8 mouse cellular contexts compared by ENCODE assay signal in genomic region chr14:60688509-60689205, GRCm38 (mm10). TPM values are rescaled to one million over a fixed set of nuclear protein-coding genes. Genes with fewer than 3 reads are reported as not detected.
DNase-seq lines count a peak whose midpoint lies in the region; ATAC-seq and TF ChIP-seq lines count a peak whose summit lies in the region.

No protein-coding gene starts in this region.

- 37% methylated on average over 7 of the region's 7 CpGs for WGBS in kidney, embryonic 14.5 days
- WGBS in liver, embryonic 11.5 days = 45% methylated on average over 7 of the region's 7 CpGs
- 29% methylated on average over 7 of the region's 7 CpGs for WGBS in midbrain, postnatal 0 days

- no peak for TF ChIP-seq POLR2A in cortical plate, adult 2 months (IDR thresholded peaks at IDR 0.05; ENCODE audit: extremely low read depth, insufficient read depth, low read length)

- no peaks in the 10 kb centered on the region for H3K9me3 ChIP-seq in kidney, embryonic 14.5 days (ENCODE audit: control insufficient read depth, low read length)
- H3K9me3 ChIP-seq in liver, embryonic 11.5 days (ENCODE audit: control insufficient read depth, low read length) = no peaks in the 10 kb centered on the region
- H3K9me3 ChIP-seq in midbrain, postnatal 0 days (ENCODE audit: low read length) = no peaks in the 10 kb centered on the region

- H3K27me3 ChIP-seq in kidney, embryonic 14.5 days (ENCODE audit: control insufficient read depth, insufficient read depth, low read length) = no peaks in the 10 kb centered on the region; the same call in 1 of the 2 replicates
- no peaks in the 10 kb centered on the region for H3K27me3 ChIP-seq in liver, embryonic 11.5 days (replicated peaks; ENCODE audit: control insufficient read depth, insufficient read depth, low read length)
- no peaks in the 10 kb centered on the region for H3K27me3 ChIP-seq in midbrain, postnatal 0 days (ENCODE audit: insufficient read depth, low read length)
- no peaks in the 10 kb centered on the region for H3K27me3 ChIP-seq in splenic B cell, adult 2 months (ENCODE audit: control insufficient read depth, insufficient read depth, low read length, poor library complexity, severe bottlenecking)

- H3K27ac ChIP-seq in cortical plate, adult 2 months (ENCODE audit: insufficient read depth, low read length) = no peak overlapping the region
- no peak overlapping the region for H3K27ac ChIP-seq in kidney, embryonic 14.5 days (ENCODE audit: low read depth, low read length)
- no peak overlapping the region for H3K27ac ChIP-seq in liver, embryonic 11.5 days (ENCODE audit: low read depth, low read length)
- H3K27ac ChIP-seq in midbrain, postnatal 0 days (ENCODE audit: low read depth, low read length) = no peak overlapping the region

- H3K4me1 ChIP-seq in cortical plate, adult 2 months (ENCODE audit: control insufficient read depth, insufficient read depth, low read length) = peaks cover 3% of the 10 kb centered on the region; the same call in 1 of the 2 replicates
- peaks cover 23% of the 10 kb centered on the region; the same call in 1 of the 2 replicates for H3K4me1 ChIP-seq in kidney, embryonic 14.5 days (ENCODE audit: control insufficient read depth, insufficient read depth, low read length)
- H3K4me1 ChIP-seq in liver, embryonic 11.5 days (replicated peaks; ENCODE audit: control insufficient read depth, insufficient read depth, low read length) = no peaks in the 10 kb centered on the region
- H3K4me1 ChIP-seq in midbrain, postnatal 0 days (ENCODE audit: insufficient read depth, low read length) = no peaks in the 10 kb centered on the region

- H3K4me2 ChIP-seq in kidney, embryonic 14.5 days (replicated peaks; ENCODE audit: low read depth, low read length) = no peak overlapping the region
- H3K4me2 ChIP-seq in liver, embryonic 11.5 days = no peak overlapping the region
- H3K4me2 ChIP-seq in midbrain, postnatal 0 days (ENCODE audit: low read depth, low read length, poor library complexity, severe bottlenecking) = no peak overlapping the region

- DNase-seq in right cerebral cortex, adult 18-20 months = peak; percentile 54
- DNase-seq in right cerebral cortex, postnatal 25 days = no peak
- DNase-seq in gastrocnemius, postnatal 25 days = peak; percentile 29
- no peak for DNase-seq in liver, embryonic 11.5 days (ENCODE audit: low spot score)
- peak; percentile 90 for DNase-seq in midbrain, postnatal 0 days (ENCODE audit: low spot score)
- peak; percentile 81 for DNase-seq in splenic B cell, adult 2 months (ENCODE audit: low read depth, low spot score)

- TF ChIP-seq CTCF in cortical plate, adult 2 months (IDR thresholded peaks at IDR 0.05; ENCODE audit: extremely low read depth, insufficient read depth, low read length) = peak; percentile 92
- TF ChIP-seq CTCF in midbrain, postnatal 0 days (IDR thresholded peaks at IDR 0.05) = peak; percentile 85

- ATAC-seq in kidney, embryonic 14.5 days (ENCODE audit: low FRiP score, low TSS enrichment) = peak; percentile 70; the same call in 1 of the 2 replicates
- peak; percentile 49; the same call in 1 of the 2 replicates for ATAC-seq in liver, embryonic 11.5 days (replicated peaks; ENCODE audit: low FRiP score)
- peak; percentile 62; the same call in 1 of the 2 replicates for ATAC-seq in midbrain, postnatal 0 days (ENCODE audit: low FRiP score)

- peaks cover 7% of the 10 kb centered on the region for H3K36me3 ChIP-seq in kidney, embryonic 14.5 days (ENCODE audit: control insufficient read depth, insufficient read depth, low read length)
- H3K36me3 ChIP-seq in liver, embryonic 11.5 days (ENCODE audit: control insufficient read depth, insufficient read depth, low read length) = no peaks in the 10 kb centered on the region
- H3K36me3 ChIP-seq in midbrain, postnatal 0 days (ENCODE audit: insufficient read depth, low read length) = 0 out of 2 replicates have a peak, but pooled peaks cover 4% of the 10 kb centered on the region
- no peaks in the 10 kb centered on the region for H3K36me3 ChIP-seq in splenic B cell, adult 2 months (ENCODE audit: control insufficient read depth, insufficient read depth, low read length, poor library complexity, severe bottlenecking)

- H3K4me3 ChIP-seq in cortical plate, adult 2 months (ENCODE audit: insufficient read depth, low read length) = no peak overlapping the region
- no peak overlapping the region for H3K4me3 ChIP-seq in kidney, embryonic 14.5 days (ENCODE audit: low read length)
- no peak overlapping the region for H3K4me3 ChIP-seq in liver, embryonic 11.5 days (ENCODE audit: low read depth, low read length)
- H3K4me3 ChIP-seq in midbrain, postnatal 0 days (ENCODE audit: low read depth, low read length) = no peak overlapping the region

- no peak overlapping the region for H3K9ac ChIP-seq in kidney, embryonic 14.5 days (ENCODE audit: low read depth, low read length)
- H3K9ac ChIP-seq in liver, embryonic 11.5 days (ENCODE audit: low read depth, low read length) = no peak overlapping the region
- no peak overlapping the region for H3K9ac ChIP-seq in midbrain, postnatal 0 days (replicated peaks; ENCODE audit: low read length, poor library complexity, severe bottlenecking)

RNA-seq across cellular contexts. Expression of gene Spata13, which starts 54.9 kb away (rescaled TPM):
- 5.1 and 6.1 TPM in 2 replicates for polyA plus RNA-seq in cortical plate, adult 2 months (2012; rRNA removed)
- 1 to 10 TPM; 3.8 to 4.9 TPM for total RNA-seq in gastrocnemius, postnatal 25 days (2021)
- 54.1 and 65.7 TPM in 2 replicates for polyA plus RNA-seq in kidney, embryonic 14.5 days (2014; fragmentation: Nextera tagmentation; extraction: Ambion mirVana)
- polyA plus RNA-seq in liver, embryonic 11.5 days (2014; fragmentation: Nextera tagmentation; extraction: Ambion mirVana) = 14.0 and 16.1 TPM in 2 replicates
- total RNA-seq in midbrain, postnatal 0 days (2014; rRNA removed) = 28.0 and 33.0 TPM in 2 replicates
- polyA plus RNA-seq in midbrain, postnatal 0 days (2015; fragmentation: Nextera tagmentation; extraction: Ambion mirVana) = 9.0 and 12.4 TPM in 2 replicates

Comparison
In these comparisons a context has a peak if more than half of its experiments do, and no peak if none do; other contexts are left out.
1. DNase-seq: peak in right cerebral cortex, adult 18-20 months (single experiment), gastrocnemius, postnatal 25 days (single experiment), midbrain, postnatal 0 days (single experiment) and splenic B cell, adult 2 months (single experiment); none in right cerebral cortex, postnatal 25 days (single experiment) and liver, embryonic 11.5 days (single experiment).
2. Peak in every context shown above with its lines, with median percentiles within 50 percentile points of each other: ATAC-seq.